Mouse (Mus musculus) spleen, postnatal 4 days (tissue): Measurements from ENCODE around the gene Pcgf1.

ENCODE experiments used
- DNase-seq, 2 experiments: peaks; one replicate each; pipeline ENCODE4 v3.0.0; 2022; ENCODE audit warnings: low spot score in 2 of 2

The Pcgf1 gene

DNA sequence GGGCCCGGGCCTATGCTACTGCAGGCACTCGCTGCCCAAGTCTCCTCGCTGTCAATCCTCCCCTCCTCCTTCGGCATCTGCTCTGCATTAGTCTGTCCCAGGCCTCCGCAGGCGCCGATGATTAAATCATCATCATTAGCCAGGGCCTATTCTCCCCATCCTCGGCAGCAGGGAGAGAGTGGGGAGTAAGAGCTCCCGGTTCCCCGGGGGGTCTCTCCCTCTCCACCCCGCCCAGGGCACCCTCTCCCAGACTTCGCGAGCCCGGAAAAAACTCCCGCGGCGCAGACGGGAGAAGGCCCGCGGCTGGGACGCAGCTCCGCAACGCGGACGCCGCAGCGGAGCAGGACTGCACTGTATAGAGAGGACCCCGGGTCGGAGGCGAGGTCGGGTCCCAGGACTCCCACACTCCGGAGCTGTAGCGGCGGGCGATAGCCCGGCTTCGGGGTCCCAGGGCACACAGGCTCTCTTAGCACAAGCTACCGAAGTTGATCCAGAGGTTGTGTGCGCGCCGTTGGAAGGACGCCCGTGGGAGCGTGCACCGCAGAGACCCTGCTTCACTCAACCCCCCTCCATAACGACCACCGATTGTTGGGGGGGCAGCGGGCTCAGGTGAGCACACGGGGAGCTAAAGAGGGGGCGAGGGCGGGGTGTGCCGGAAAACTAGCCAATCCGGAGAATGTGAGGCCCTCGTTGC lies at the start of gene Pcgf1:
Gene Pcgf1, plus strand, starts transcription at position 240 of the 694 bp plus-strand sequence.
- DNase-seq: peak; percentile 38 to 77

DNA sequence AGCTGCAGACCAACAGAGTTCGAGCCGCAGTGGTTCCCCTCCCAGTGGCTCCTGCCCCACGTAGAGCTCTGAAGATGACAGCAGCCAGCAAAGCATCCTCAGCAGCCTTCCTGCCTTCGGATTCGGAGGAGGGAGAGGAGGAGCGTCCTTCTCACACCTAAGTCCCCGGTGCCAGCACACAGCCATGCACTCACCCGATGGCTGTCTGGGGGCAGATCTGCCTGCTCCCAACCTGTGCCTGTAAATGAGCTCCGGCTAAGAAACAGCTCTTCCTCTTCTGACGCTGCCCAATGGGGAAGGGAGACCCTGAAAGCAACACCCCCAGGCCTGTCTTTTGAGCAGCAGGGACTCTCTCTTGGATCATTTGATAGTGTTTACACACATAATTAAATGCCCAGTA lies 47.9 kb upstream of the Pcgf1 start:
- DNase-seq: no peak

DNA sequence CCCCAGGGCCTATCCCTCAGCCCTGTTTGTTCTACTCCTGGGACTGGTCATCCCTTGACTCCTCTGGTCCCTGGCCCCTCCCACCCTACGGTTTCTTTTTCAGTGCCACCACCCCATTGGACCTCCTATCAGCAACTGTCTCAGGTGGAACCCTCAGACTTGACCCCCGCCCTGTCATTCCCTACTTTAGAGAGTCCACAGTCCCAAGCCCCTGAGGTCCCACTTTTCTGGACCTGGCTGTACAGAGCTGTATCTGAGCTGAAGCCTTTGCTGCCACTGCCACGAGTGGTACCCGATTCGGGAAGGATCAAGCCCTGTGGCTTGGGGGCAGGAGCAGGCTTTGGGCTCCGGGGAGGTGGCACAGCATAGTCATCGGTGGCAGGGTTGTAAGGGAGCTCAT lies 46.6 kb upstream of the Pcgf1 start:
- no peak for DNase-seq

DNA sequence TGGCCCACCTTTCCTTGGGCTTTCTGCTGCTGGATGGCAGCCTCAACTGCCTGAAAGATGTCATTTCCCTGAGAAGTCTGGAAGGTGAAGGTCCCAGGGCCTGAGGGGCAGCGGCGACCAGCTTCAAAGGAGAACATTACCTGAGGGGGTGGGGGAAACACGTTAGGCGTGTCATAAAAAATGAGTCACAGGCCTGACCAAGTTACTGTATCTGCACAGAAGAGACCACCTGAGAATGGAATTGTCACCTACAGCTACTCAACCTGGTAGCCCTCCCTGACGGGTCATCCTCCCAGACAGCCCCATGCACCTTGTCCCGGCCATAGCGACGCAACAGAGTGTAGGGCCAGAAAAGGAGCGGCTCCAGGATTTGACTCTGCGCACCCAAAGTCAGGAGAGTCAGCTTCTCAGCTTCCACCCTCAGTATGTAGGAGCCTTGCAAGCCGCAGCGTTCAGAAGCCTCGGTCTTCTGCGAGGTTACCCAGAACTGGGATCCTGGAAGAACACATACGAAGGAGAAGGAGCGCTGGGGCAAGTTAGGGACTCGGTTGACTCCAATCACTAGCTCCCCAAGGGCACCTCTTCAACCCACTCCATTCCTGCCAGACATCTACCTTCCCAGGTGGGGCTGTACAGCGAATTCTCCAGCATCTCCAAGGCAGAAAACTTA lies 45.6 kb upstream of the Pcgf1 start:
- DNase-seq: no peak

DNA sequence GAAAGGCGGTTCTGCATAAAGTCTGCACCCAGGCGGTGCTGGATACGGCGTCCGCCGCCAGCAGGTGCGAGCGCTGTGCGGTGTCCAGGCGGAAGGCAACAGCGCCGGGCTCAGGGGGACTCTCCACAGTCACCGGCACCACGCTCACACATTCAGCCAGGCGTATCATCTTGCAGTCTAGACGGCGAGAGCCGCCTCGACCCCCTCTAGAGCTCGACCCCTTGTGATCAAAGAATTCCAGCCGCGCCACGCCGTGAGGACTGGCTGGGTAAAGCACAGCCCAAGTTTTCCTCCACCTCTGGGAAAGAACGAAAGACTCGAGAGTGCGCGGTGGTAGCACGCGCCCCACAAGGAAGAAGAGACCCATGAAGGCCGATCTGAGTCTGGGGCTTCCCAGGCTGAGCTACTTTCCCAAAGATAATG lies 44.9 kb upstream of the Pcgf1 start:
- peak; percentile 66 to 86 for DNase-seq

DNA sequence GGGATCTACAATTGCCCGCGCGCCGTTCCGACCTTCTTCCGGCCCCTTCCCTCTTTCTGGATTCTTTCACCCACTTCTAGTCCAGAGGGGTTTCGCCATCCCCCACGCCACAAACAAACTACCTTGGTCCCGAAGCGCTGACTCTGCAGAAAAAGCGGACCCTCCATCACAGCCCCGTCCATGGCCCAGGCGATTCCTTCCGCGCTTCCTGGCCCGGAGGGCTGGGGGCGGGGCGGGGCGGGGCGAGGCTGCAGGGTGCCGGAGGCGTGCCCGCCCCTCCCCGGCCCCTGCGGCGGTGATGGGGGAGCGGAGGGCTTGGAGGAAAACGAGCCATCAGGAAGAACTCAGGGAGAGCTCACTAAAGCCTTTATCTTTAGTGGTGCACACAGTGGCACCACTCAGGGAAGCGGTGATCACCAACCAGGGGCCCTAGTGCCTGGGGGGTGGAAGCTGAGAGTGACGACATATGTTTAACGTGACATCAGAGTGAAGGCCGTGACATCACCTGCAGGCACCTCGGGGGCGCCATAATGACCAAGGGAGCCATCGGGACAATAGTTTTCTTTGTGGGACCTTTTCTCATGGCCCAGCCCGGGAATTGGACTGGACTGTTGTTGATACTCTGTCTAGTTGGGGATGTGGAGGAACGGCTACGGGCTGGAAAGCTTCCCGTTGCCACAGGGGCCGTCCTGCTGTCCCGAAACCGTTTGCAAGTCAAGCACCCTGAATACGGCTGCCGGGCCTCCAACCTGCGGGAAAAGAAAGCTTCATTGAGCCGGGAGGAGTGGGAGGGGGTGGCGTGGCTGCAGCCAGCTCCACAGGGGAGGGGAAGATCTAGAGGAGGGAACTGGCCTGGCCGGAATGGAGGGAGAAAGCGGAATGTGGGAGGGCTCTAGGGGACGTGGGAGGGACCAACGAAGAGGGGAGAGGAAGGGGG lies 44.2 kb upstream of the Pcgf1 start, which contains the start of the genes Dok1 and Loxl3:
Gene Dok1, minus strand, starts transcription at position 223 of the 937 bp plus-strand sequence.
Gene Loxl3, plus strand, starts transcription at position 925 of the 937 bp plus-strand sequence.
- DNase-seq: peak; percentile 74 to 87

DNA sequence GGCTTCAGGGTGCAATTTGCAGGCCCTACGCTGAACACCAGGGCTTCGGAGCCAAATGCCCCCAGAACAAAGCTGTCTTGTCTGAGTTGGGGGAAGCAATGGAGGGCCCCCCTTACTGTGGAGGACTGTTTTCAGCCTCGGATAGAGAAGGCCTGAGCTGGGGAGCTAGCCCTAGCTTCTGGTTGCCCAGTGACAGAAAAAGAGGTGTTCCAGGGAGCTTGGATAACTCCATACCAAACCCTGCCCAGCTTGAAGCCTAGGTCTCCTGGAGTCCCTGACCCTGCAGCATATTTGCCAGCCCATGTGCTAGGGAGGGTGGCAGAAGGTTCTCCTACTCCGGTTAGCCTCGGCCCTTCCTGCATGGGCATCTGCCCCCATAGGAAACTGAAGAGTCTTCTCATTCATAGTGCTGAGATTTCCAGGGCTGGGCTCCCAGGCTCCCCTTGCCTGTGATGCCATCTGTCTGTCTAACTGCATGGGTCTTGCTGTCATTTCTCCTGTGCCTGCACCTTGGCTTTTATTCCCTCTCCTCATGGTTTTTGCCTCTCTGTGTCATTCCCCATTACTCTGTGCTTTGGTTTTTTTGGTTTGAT lies 43.1 kb upstream of the Pcgf1 start:
- DNase-seq: no peak

DNA sequence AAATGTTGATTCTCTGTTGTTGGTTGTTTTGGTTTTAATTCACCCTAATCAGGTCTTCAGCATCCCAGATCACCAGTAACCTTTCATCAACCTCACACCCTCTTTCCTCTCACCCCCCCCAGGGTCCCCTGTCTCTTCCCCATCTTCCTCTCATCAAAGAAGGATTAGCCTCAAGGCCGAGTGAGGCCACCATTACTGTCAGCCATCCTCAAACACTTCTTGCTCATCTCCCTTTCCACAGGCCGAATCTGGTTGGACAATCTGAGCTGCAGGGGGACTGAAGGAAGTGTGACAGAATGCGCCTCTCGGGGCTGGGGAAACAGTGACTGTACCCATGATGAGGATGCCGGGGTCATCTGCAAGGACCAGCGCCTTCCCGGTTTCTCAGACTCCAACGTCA lies 40.5 kb upstream of the Pcgf1 start:
- DNase-seq: no peak

DNA sequence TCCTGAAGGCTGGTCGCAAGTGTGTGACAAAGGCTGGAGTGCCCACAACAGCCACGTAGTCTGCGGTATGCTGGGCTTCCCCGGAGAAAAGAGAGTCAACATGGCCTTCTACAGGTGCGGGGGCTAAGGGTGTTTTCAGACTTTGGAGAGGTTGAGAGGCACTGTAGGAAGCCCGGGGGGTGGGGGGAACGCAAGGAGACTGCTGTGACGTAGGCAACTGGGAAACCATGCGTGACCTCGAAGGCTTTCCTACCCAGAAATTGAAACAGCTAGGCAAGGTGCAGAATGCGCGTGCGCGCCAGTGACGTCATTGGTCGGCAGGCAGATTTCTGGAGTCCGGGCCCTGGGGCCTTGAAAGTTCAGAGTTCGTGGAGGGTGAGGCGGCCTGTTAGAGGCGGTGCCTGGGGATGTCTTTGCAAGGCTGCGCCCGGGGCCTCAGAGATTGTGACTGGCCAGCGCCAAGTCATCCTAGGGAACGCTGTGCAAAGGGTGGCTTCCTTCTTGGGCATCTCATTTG lies 39.1 kb upstream of the Pcgf1 start:
- peak; percentile 95 to 98 for DNase-seq

DNA sequence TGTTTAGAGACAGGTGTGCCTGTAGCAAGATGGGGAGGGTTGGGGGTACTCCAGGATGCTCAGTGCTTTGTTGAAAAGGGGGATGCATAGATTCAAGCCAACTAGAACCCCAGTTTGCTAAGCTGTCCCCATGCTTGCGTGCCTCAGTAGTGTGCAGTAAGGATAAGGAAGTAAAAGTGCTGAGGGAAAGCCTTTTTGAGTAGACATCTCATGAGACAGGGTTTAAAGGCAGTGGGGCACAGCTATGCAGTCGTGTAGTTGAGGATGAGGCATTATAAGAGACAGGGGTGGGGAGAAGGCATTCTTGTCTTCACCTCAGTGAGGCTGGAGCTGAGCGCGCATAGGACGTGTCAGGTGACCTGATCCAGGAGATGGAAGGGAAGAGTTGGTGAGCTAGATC lies 37.1 kb upstream of the Pcgf1 start:
- DNase-seq: no peak

DNA sequence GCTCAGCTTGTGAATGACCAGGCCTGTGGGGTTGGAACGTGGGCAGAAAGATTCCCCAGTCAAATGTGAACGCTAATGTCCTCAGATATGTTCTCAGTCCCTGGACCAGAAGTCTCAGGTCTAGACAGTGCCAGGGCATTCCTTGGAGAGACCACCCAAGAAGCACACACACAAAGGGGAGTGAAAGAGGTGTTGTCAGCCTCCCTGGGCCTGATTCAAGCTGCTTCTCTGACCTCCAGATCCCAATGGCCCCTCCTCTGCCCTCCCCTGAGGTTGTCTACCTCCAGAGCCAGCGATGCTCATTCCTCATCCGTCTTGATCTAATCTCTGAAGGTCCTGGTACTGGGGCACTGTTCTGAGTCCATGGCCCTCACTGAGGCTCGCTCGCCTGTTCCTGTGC lies 34.1 kb upstream of the Pcgf1 start:
- no peak for DNase-seq

DNA sequence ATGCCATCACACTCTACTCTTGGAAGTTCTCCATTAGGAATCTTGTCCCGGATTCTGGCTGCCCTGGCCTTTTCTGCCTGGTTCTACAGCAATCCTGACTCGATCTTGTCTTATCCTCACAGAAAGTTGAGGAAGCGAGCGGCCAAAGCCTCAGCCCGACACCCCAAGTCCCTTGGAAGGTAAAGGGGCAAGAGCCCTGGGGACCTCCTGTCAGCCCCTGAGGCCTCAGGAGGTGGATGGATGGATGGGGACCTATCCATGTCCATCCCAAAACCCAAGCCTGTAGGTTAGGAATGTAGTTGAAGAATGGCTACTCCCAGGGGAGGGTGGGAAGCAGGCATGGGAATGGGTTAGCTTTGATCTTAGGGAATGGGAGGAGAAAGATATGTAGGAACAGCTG lies 33.7 kb upstream of the Pcgf1 start:
- no peak for DNase-seq

DNA sequence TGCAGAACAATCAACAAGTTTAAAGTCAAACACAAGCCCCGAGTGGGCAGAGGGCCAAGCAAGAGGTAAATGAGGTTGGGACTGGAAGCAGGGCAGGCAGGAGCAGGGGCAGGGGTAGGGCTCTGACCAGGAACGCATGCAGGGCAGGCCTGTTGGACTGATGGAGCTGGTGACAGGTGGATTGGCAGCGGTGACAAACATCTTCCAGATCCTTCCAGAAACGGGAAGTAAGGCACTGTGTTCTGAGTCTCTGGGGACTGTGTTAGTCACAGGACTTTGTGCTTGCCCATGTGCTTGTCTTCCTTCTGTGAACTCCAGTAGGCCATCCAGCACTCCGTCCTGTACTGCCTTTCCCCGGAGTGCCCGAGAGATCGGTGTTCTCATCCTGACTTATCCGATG lies 32.9 kb upstream of the Pcgf1 start:
- DNase-seq: no peak

DNA sequence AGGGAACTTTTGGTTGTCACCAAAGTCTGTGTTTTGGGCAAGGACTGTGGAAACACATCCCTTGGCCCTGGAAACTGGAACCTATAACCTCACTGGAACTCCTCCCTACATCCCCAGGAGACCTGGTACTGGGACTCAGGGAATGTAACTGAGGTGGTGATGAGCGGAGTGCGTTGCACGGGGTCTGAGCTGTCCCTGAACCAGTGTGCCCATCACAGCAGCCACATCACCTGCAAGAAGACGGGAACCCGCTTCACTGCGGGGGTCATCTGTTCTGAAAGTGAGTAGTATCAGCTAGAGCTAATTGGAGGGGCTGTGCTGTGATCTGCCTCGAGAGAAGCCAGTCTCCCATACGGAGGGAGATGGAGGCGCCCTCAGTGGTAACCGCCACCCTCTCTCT lies 28.3 kb upstream of the Pcgf1 start:
- DNase-seq: no peak

DNA sequence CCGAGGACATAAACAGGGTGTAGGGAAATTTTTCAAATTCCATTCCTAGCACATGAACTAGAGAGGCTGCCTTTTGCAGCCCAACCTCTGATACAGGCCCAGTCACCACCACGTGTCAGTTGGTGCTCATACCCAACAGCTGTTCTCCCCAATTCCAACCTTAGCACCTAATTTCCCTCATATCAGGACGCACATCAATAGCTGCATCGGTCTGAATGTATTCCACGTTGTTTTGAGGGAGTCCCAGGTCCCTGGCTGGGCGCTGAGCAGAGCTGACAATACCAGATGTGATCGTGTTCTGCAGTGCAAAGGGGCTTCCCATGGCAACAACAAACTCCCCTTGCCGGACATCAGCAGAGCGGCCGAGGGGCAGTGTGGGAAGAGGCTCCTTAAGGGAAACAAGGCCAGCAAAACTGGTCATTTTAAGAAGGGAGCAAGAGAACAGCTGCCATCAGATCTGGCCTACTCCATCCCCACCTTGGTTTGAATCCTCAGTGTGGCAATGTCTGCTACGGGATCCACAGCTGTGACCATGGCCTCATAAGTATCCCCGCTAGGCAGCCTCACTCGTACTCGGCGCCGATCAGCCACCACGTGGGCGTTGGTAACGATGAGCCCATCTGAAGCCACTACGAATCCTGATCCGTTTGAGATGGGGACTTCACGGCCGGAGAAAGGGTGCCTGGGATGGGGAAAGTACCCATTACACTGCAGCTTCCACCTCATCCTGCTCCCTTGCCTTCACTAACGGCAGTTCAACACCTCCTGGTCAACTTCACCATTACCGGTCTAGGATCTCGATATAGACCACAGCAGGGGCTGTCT lies 24.3 kb upstream of the Pcgf1 start:
- peak; percentile 48 to 76 for DNase-seq

DNA sequence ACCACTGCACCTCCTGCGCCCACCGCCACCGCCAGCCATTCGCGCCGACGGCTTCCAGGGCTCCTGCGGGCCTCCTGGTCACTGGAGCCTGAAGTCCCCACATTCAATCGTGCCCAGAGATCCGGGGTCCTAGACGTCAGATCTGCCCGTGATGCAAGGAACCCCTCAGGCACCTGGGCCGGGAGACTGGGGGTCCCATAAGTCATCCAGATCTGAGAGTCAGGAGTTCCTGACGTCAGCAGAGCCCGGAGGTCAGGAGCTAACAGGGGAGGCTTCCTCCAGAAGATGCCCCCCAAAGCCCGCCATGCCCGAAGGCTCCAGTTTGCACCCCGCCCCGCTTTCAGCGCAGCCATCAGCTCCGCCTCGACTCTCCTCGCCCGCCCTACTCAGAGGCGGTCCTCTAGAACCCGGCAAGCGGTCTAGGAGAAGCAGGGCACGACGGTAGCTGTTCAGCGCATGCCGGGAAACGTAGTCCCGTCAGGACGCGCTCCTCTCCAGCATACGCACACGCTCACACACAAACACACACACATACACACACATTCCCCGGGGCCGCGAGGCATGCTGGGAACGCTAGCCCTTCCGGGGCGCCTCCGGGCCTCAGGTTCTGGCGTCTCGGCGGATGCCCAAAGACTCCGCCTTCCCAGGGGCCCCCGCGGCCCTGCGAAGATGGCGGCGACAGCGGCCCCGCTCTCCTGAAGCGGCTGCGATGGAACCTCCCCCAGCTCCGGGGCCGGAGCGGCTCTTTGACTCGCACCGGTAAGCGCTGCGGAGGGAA lies 23.4 kb upstream of the Pcgf1 start, which contains the start of gene Aup1:
Gene Aup1, plus strand, starts transcription at position 448 of the 778 bp plus-strand sequence.
- DNase-seq: peak; percentile 97

DNA sequence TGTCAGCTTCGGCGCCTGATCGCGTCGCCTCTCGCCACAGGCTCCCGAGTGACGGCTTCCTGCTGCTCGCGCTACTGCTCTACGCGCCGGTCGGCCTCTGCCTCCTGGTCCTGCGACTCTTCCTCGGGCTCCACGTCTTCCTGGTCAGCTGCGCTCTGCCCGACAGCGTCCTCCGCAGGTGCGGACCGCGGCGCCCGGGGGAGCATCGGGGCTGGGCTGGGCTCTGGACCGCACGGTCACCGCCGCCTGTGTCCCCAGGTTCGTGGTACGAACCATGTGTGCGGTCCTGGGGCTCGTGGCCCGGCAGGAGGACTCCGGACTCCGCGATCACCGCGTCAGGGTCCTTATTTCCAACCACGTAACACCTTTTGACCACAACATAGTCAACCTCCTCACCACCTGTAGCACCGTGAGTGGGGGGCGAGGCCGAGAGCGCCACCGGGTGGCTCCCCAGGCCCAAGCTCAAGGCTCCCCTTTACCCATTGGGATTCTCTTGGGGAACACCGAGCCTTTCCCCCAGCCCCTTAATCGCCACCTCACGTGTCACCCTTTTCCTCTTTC lies 22.7 kb upstream of the Pcgf1 start, which contains the start of gene Htra2:
Gene Htra2, minus strand, starts transcription at position 403 of the 561 bp plus-strand sequence.
- peak in 1 of 2 experiments; percentile 56 for DNase-seq

DNA sequence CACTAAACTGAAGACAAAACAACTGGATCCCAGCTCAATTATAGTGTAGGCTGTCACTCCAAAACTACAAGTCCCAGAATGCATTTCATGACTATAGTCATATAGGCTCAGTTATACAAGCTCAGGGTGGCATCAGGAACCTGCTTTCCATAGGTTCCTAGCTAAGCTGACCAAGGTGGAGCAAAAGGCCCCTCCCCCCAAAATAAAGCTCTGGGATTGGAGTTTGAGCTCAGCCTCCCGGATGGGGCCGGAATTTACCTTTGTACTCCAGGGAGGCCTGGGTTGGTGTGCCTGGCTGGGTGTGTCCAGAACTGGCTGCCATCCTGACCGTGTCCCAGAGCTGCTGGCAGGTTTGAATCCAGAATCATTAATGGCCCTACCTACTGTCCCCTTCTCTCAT lies 19.9 kb upstream of the Pcgf1 start, which contains the start of gene Dqx1:
Gene Dqx1, plus strand, starts transcription at position 55 of the 400 bp plus-strand sequence.
- no peak for DNase-seq

DNA sequence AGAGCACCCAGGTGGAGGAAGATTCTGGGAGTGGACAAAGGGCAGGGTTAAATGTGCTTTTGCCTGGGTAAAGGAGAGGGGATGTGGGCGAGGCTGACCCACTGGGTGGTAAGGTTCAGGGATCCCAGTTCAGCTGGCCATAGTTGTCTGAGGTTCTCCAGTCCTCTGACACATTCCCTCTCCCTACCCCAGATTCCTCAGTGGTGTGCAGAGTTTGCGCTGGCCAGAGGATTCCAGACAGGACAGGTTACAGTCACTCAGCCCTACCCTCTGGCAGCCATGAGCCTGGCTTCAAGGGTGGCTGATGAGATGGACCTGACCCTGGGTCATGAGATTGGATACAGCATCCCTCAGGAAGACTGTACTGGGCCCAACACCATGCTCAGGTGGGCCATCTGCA lies 18.9 kb upstream of the Pcgf1 start:
- no peak for DNase-seq
